Mouse (Mus musculus) T-helper 17 cell (primary cell): Measurements from ENCODE around the gene Gm10570.

ENCODE experiments used
- in situ Hi-C, 2 experiments: fragments of 300-600 bp; cut with MboI, MseI; formaldehyde crosslinking; loops; 1 replicate in 1 of 2; 2 replicates in 1 of 2; pipeline ENCODE4 v1.15.1; 2025; ENCODE audit warnings: high pct_unique_total_duplicates in 2 of 2

The Gm10570 gene

DNA sequence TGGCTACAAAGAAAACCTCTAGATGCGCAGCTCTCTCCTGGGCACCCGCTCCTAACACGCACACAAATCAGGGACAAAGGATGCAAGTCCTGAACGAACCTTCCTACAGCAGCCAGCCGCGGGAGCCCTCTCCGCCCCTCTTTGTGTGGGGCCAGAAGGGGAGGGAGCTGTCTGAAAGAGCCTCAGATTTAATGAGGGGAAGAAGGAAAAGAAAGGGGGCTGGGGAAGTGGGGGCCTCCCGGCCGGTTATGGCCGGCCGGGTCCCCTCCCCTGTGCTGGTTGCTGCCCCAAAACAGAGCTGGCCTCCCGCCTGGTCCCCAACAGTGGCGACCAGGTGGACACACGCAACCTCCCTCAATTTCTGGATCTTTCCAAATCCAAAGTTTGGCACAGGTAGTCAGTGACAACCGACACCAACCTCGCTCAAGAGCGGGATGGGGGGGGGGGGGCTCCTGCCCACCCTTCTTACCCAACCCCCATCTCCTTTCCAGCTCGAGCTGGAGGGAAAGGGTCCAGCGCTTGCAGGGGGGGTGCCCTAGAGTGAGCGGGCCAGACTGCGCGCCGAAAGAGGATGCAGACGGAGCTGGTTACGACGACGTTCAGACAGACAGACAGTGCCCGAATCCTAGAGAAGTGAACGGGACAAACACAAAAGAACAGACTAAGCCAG is 34.0 kb downstream of the Gm10570 start:
- in situ Hi-C loops = loop anchor here in 1 of 2 experiments (10.0 kb wide), 1 partner anchor 360 kb away; no protein-coding TSS in a partner anchor

DNA sequence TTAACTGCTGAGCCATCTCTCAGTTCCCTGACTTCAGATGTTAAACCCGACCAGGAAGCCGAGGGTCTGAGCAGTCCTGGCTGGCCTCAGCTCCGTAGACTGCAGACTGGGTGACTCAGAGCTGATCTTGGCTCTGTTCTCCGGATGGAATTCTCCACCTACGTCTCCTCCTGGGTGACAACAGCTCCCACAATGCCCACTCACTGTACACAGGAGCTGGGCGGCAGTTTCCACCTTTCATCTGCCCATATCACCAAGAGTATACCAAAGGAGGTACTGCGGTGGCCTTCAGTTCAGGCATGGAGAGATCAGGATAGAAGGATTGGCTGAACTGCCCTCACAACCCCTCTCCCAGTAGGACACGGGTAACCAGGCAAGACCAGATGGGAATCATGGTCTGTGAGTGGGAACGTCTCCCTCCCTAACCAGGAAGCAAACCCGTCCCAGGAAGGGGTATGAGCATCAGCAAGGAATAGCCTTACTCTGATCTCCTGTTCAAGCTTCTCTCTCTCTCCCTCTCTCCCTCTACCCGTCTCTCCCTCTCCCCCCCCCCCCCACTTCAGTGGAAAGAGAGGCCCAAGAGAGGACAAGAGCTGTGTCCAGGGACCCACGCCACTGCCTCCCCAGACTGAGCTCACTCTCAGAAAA is 34.7 kb downstream of the Gm10570 start:
- in situ Hi-C loops = loop anchor here in 1 of 2 experiments (10.0 kb wide), 1 partner anchor 361 kb away; no protein-coding TSS in a partner anchor

DNA sequence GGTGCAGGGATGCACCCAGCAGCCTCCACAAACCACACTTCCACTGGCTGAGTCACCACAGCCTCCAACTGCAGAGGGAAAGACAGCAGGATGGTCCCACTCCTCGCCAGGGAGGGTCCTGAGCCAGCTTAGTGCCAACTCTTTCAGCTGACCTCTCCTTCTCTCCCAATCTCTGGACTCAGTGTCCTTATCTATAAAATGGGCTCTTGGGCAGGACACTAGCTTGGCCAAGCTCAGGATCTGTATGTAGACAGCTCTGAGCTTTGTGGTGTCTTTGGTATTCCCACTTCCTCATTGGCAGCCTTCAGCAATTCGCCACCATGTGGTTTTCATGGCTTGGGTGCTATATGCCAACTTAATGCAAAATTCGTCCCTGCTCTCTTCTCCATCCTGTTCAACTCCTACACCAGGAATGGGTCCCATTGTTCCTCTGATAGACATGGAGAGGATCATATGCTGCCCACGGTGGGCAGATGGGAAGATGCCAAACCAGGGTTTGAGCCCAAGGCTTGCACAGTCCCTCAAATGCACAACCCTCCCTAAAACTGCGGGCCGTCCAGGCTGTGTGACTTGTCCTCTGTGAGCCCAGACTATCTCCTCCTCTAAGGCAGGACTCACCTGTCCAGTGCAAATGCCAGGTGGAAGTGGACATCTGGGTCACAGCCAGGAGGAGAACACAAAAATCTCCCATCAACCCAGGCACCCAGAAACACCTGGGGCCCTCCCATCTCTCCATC is 37.7 kb downstream of the Gm10570 start:
- in situ Hi-C loops = loop anchor here in 1 of 2 experiments (10.0 kb wide), 1 partner anchor 364 kb away; no protein-coding TSS in a partner anchor

DNA sequence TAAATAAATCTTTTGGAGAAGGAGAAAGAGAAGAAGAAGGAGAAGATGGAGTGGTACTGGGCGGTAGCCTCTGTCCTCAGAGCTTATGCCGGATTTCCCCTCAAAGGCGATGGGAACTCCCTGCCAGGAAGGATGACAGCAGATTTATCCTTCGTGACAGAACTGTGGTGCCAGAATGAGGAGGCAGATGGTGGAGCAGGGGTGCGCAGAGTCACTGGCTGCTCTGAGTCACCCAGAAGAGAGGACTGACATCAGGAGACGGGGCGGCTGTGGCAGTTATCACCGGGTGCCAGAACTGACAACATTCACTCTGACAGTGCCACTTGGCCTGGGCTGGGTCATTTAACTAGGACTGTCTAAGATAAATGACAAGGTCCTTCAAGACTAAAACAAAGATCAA is 38.4 kb downstream of the Gm10570 start:
- in situ Hi-C loops = loop anchor here in 1 of 2 experiments (10.0 kb wide), 1 partner anchor 365 kb away; no protein-coding TSS in a partner anchor

DNA sequence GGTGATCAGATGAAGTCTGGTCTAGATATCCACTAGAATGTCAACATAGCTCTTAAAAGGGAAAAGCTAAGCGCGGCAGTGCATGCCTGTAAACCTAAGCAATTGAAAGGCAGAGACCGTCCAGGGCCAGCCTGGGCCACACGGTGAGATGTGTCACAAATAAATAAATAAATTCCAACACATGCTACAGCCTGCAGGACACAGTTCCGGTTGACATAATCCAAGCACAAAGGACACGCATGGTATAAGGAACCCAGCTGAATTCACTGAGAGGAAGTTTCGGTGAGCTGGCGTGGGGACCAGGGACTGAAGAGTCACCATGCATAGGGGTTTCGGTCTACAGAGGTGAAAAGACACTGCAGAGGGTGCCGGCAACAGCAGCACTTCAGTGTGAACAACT is 39.7 kb downstream of the Gm10570 start:
- in situ Hi-C loops = no loop called here

DNA sequence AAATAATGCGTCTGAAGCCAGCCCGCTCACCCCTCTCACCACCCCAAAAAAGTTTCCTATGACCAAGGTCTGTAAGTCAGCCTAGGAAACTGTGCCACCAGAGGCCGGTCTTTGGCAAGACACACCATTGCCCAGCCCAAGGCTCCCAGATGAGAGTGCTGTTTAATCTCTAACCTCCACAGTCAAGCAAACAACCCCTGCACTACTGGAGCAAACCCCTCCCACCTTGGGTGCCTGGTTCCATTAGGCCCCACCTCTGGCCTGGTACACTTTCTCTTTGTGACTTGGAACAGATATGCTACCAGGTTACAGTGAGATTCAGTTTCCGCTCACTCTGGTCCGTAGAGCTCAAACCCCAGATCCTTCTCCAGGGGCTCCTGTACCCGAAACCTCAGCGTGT is 41.4 kb downstream of the Gm10570 start:
- in situ Hi-C loops = no loop called here

DNA sequence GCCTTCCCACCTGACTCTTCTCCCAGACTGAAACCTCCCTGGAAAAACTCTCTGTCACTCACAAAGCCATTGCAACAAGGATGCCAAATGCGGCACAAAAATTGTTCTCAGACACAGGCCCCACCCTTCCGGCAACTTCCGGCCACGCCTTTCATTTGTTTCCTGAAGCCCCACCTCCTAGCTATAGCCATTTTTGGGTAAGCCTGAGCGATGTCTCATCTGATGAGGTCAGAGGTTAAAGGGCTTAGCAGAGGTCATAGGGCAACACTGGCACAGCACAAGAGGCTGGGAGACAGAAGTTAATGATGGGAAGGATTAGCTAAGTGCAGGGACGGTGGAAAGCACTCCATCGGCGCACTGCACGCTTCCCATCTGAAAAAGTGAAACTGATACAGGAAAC is 41.9 kb downstream of the Gm10570 start:
- in situ Hi-C loops = no loop called here

DNA sequence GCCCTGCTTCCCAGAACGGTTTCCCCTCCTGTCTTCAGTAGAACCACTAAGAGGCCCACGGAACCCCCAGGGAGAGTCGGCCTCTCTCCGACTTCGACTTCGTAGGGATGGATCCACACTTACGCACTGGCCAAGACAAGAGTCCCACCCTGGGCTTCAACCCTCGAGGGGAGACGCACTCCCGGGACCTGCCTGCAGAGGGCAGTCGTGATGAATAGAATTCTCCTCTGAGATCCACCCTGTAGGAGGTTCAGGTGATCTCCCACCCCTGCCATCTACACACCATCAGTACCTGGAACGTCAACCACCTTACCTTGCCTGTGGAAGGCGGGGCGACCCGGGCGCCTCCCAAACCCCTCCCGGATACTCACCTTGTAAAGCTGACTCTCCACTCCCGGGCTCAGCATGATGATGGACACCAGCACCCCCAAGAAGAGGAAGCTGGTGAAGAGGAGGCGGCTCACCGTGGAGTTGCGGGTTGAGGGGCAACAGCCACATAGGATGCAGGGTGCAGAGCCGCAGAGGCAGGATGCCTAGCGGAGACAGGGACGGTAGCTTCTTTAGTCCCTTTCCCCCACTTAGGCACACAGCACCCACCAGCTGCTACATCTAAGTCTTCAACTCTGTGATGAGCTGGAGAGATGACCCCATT is 43.6 kb downstream of the Gm10570 start:
- in situ Hi-C loops = no loop called here

DNA sequence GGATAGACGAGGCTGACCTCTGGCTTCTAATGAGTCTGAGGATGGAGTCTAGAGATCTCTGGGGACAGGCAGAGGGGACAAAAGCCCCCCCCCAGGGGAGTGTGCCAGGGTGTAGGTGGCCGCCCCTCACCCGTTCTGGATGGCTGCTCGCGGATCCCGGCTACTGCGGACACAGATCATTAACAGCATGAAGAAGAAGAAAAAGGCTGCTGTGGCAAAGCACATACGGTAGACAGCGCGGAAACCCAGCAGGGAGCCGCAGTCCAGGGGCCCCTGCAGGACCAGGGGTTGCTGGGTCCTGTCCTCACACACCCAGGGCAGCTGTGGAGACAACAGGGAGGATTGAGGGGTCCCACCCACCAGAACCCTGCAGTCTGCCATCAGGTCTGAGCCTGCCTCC is 44.3 kb downstream of the Gm10570 start:
- in situ Hi-C loops = no loop called here

DNA sequence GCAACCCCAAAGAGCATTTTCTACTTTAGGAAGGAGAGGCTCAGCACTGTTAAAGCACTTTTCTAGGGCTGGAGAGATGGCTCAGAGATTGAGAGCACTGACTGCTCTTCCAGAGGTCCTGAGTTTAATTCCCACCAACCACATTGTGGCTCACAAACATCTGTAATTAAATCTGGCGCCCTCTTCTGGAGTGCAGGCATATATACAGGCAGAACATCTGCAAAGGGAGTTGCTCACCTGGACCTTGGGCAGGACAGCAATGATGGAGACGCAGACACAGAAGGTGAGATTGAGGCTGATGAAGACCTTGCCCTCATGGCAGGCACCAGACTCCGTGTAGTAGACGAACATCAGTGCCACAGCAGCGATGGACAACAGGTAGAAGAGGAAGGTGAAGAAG is 48.1 kb downstream of the Gm10570 start:
- in situ Hi-C loops = no loop called here
